Mouse (Mus musculus): ENCODE data around the gene Ehmt1. TPM values are rescaled to one million over a fixed set of nuclear protein-coding genes. Genes with fewer than 3 reads are reported as not detected.
"Not testable (repeated sequence)": the region's sequence is repeated elsewhere in the genome, so short reads cannot be mapped to it uniquely, and the experiment has no call there.

Gene Ehmt1
- polyA plus RNA-seq (2012; ENCODE audit: insufficient read depth, insufficient read length, missing spikeins): 12.2 and 15.2 TPM in 2 replicates

GRCm38 (mm10) chr2:24918930-24919838 is at the start of gene Ehmt1:
Gene Ehmt1 (minus strand): TSS chr2:24919614.
- Histone ChIP-seq H3K27ac (replicated peaks; ENCODE audit: low read depth, low read length) (peak within 1 kb of the TSS; percentile 86), H3K4me3 (ENCODE audit: insufficient read depth, low read depth, low read length) (peak within 1 kb of the TSS; percentile 93), H3K4me1 (ENCODE audit: control insufficient read depth, insufficient read depth, insufficient read length, low read length) (peaks cover 6% of the 10 kb centered on the region; the same call in 1 of the 2 replicates)

GRCm38 (mm10) chr2:24962304-24963000 is 43.0 kb upstream of the Ehmt1 start, which contains the start of gene Dph7:
Gene Dph7 (plus strand): TSS chr2:24962400.
- H3K27ac ChIP-seq (replicated peaks; ENCODE audit: low read depth, low read length): no peak within 1 kb of the TSS
- H3K4me3 ChIP-seq (ENCODE audit: insufficient read depth, low read depth, low read length): peak within 1 kb of the TSS; percentile 90
- peaks cover 5% of the 10 kb centered on the region; the same call in 1 of the 2 replicates for H3K4me1 ChIP-seq (ENCODE audit: control insufficient read depth, insufficient read depth, insufficient read length, low read length)

GRCm38 (mm10) chr2:24960910-24961309 is 41.5 kb upstream of the Ehmt1 start:
- no peak overlapping the region for H3K27ac ChIP-seq (replicated peaks; ENCODE audit: low read depth, low read length)
- H3K4me3 ChIP-seq (ENCODE audit: insufficient read depth, low read depth, low read length): no peak overlapping the region
- H3K4me1 ChIP-seq (ENCODE audit: control insufficient read depth, insufficient read depth, insufficient read length, low read length): peaks cover 5% of the 10 kb centered on the region; the same call in 1 of the 2 replicates

- H3K4me3 ChIP-seq (ENCODE audit: insufficient read depth, low read depth, low read length): no peak overlapping the region
- 0 out of 2 replicates have a peak, but pooled peaks cover 2% of the 10 kb centered on the region for H3K4me1 ChIP-seq (ENCODE audit: control insufficient read depth, insufficient read depth, insufficient read length, low read length)
- H3K27ac ChIP-seq (replicated peaks; ENCODE audit: low read depth, low read length): no peak overlapping the region
Observed at GRCm38 (mm10) chr2:24952537-24953055, 33.2 kb upstream of the Ehmt1 start.

- Histone ChIP-seq H3K27ac (replicated peaks; ENCODE audit: low read depth, low read length) (no peak overlapping the region), H3K4me3 (ENCODE audit: insufficient read depth, low read depth, low read length) (peak overlapping the region; percentile 82), H3K4me1 (ENCODE audit: control insufficient read depth, insufficient read depth, insufficient read length, low read length) (0 out of 2 replicates have a peak, but pooled peaks cover 2% of the 10 kb centered on the region)
Observed at GRCm38 (mm10) chr2:24950189-24950535, 30.7 kb upstream of the Ehmt1 start.

- Histone ChIP-seq H3K4me1 (ENCODE audit: control insufficient read depth, insufficient read depth, insufficient read length, low read length) (0 out of 2 replicates have a peak, but pooled peaks cover 2% of the 10 kb centered on the region), H3K4me3 (ENCODE audit: insufficient read depth, low read depth, low read length) (peak within 1 kb of the TSS; percentile 82), H3K27ac (replicated peaks; ENCODE audit: low read depth, low read length) (no peak within 1 kb of the TSS)
Observed at GRCm38 (mm10) chr2:24949421-24950188, 30.2 kb upstream of the Ehmt1 start, which contains the start of gene Zmynd19. Gene Zmynd19 (plus strand): TSS chr2:24949792.

- H3K4me1 ChIP-seq (ENCODE audit: control insufficient read depth, insufficient read depth, insufficient read length, low read length); H3K4me3 ChIP-seq (ENCODE audit: insufficient read depth, low read depth, low read length); H3K27ac ChIP-seq (replicated peaks; ENCODE audit: low read depth, low read length): not testable (repeated sequence)
Observed at GRCm38 (mm10) chr2:24944304-24944703, 24.9 kb upstream of the Ehmt1 start.

- no peak overlapping the region for H3K4me3 ChIP-seq (ENCODE audit: insufficient read depth, low read depth, low read length)
- H3K27ac ChIP-seq (replicated peaks; ENCODE audit: low read depth, low read length): no peak overlapping the region
- no peaks in the 10 kb centered on the region for H3K4me1 ChIP-seq (ENCODE audit: control insufficient read depth, insufficient read depth, insufficient read length, low read length)
Observed at GRCm38 (mm10) chr2:24942092-24942491, 22.7 kb upstream of the Ehmt1 start.

- H3K4me1 ChIP-seq (ENCODE audit: control insufficient read depth, insufficient read depth, insufficient read length, low read length): peaks cover 7% of the 10 kb centered on the region
- peak within 1 kb of the TSS; percentile 35; the same call in 1 of the 2 replicates for H3K27ac ChIP-seq (replicated peaks; ENCODE audit: low read depth, low read length)
- H3K4me3 ChIP-seq (ENCODE audit: insufficient read depth, low read depth, low read length): peak within 1 kb of the TSS; percentile 86
Observed at GRCm38 (mm10) chr2:24935057-24935796, 15.8 kb upstream of the Ehmt1 start, which contains the start of gene Arrdc1. Gene Arrdc1 (minus strand): TSS chr2:24935252.

- peak overlapping the region; percentile 35; the same call in 1 of the 2 replicates for H3K27ac ChIP-seq (replicated peaks; ENCODE audit: low read depth, low read length)
Observed at GRCm38 (mm10) chr2:24934441-24934963, 15.1 kb upstream of the Ehmt1 start.

GRCm38 (mm10) chr2:24929593-24929992 is 10.2 kb upstream of the Ehmt1 start:
- H3K27ac ChIP-seq (replicated peaks; ENCODE audit: low read depth, low read length): no peak overlapping the region
- H3K4me1 ChIP-seq (ENCODE audit: control insufficient read depth, insufficient read depth, insufficient read length, low read length): peaks cover 12% of the 10 kb centered on the region; the same call in 1 of the 2 replicates

More at GRCm38 (mm10) chr2:24934441-24934963, 15.1 kb upstream of the Ehmt1 start:
- peaks cover 7% of the 10 kb centered on the region for H3K4me1 ChIP-seq (ENCODE audit: control insufficient read depth, insufficient read depth, insufficient read length, low read length)
- H3K4me3 ChIP-seq (ENCODE audit: insufficient read depth, low read depth, low read length): peak overlapping the region; percentile 86

GRCm38 (mm10) chr2:24929119-24929518 is 9.7 kb upstream of the Ehmt1 start:
- Histone ChIP-seq H3K4me1 (ENCODE audit: control insufficient read depth, insufficient read depth, insufficient read length, low read length) (peaks cover 9% of the 10 kb centered on the region; the same call in 1 of the 2 replicates), H3K4me3 (ENCODE audit: insufficient read depth, low read depth, low read length) (no peak overlapping the region), H3K27ac (replicated peaks; ENCODE audit: low read depth, low read length) (no peak overlapping the region)

More at GRCm38 (mm10) chr2:24929593-24929992, 10.2 kb upstream of the Ehmt1 start:
- H3K4me3 ChIP-seq (ENCODE audit: insufficient read depth, low read depth, low read length): no peak overlapping the region

GRCm38 (mm10) chr2:24927810-24928479 is 8.5 kb upstream of the Ehmt1 start:
- peaks cover 9% of the 10 kb centered on the region; the same call in 1 of the 2 replicates for H3K4me1 ChIP-seq (ENCODE audit: control insufficient read depth, insufficient read depth, insufficient read length, low read length)
- no peak overlapping the region for H3K4me3 ChIP-seq (ENCODE audit: insufficient read depth, low read depth, low read length)
- H3K27ac ChIP-seq (replicated peaks; ENCODE audit: low read depth, low read length): 0 out of 2 replicates have a peak overlapping the region, but pooled peaks have one; percentile 21
